Mouse (Mus musculus) liver, embryonic 14.5 days (tissue): Measurements from ENCODE around the gene Stxbp1. TPM values are rescaled to one million over a fixed set of nuclear protein-coding genes. Genes with fewer than 3 reads are reported as not detected.

Source experiments
- ATAC-seq: fragments of 200-750 bp; cut with Nextera tagmentation; 2 replicates; pipeline ENCODE4 v1.8.0; 2017; ENCODE audit warnings: moderate number of reproducible peaks, mild to moderate bottlenecking, moderate library complexity; ENCODE audit not compliant: insufficient read depth
- DNase-seq, 3 experiments: peaks; one replicate each; pipeline ENCODE4 v3.0.0-alpha.2; 2012 to 2013; ENCODE audit warnings: low read depth in 3 of 3, low spot score in 3 of 3
- H3K27ac ChIP-seq: fragments of 300-500 bp; sonication (generic); 2 replicates; pipeline ENCODE4 v1.5.1; 2014; ENCODE audit warnings: moderate library complexity, mild to moderate bottlenecking, control low read depth, inconsistent platforms
- H3K27me3 ChIP-seq: fragments of 300-500 bp; sonication (generic); 2 replicates; pipeline ENCODE4 v1.6.1; 2014; ENCODE audit warnings: mild to moderate bottlenecking, low read length, moderate library complexity; ENCODE audit not compliant: control insufficient read depth, insufficient read depth
- H3K36me3 ChIP-seq: fragments of 300-500 bp; sonication (generic); replicated peaks from 2 replicates; pipeline ENCODE4 v1.6.1; 2014; ENCODE audit warnings: low read depth; ENCODE audit not compliant: control insufficient read depth, insufficient read depth
- H3K4me1 ChIP-seq, 2 experiments: fragments of 200-500 bp in 1 of 2; fragments of 300-500 bp in 1 of 2; sonication (generic) in 1 of 2; replicated peaks; 2 replicates each; pipeline ENCODE4 v1.6.1; 2012 to 2014; ENCODE audit warnings: antibody characterized with exemption in 1 of 2, inconsistent platforms in 1 of 2, low read length in 1 of 2; ENCODE audit not compliant: control insufficient read depth in 2 of 2, insufficient read depth in 2 of 2
- H3K4me2 ChIP-seq: fragments of 300-500 bp; sonication (generic); 2 replicates; pipeline ENCODE4 v1.6.1; 2014; ENCODE audit warnings: low read depth, mild to moderate bottlenecking, control low read depth, moderate library complexity
- H3K4me3 ChIP-seq, 2 experiments: fragments of 200-500 bp in 1 of 2; fragments of 300-500 bp in 1 of 2; sonication (generic) in 1 of 2; 2 replicates each; pipeline ENCODE4 v1.5.1; 2012 to 2014; ENCODE audit warnings: low read depth in 2 of 2, low read length in 2 of 2, mild to moderate bottlenecking in 2 of 2, control low read depth in 1 of 2, inconsistent platforms in 1 of 2, moderate library complexity in 1 of 2; ENCODE audit not compliant: insufficient read depth in 1 of 2
- H3K9ac ChIP-seq: fragments of 300-500 bp; sonication (generic); replicated peaks from 2 replicates; pipeline ENCODE4 v1.6.1; 2014; ENCODE audit warnings: mild to moderate bottlenecking, control low read depth, moderate library complexity
- H3K9me3 ChIP-seq: fragments of 300-500 bp; sonication (generic); 2 replicates; pipeline ENCODE4 v1.6.1; 2016; ENCODE audit warnings: low read length, mixed read lengths; ENCODE audit not compliant: control insufficient read depth
- CTCF ChIP-seq: IDR thresholded peaks from 2 replicates; pipeline ENCODE4 v1.5.1; 2016; ENCODE audit warnings: antibody characterized with exemption, low read depth, control low read depth
- EP300 ChIP-seq: IDR thresholded peaks from 2 replicates; pipeline ENCODE4 v1.6.1; 2016; ENCODE audit warnings: antibody characterized with exemption, low read depth
- WGBS: fragments of 180-500 bp; shearing (Covaris S2); extraction: QIAGEN DNeasy Blood & Tissue Kit; methylation state at CpG from one replicate; pipeline ENCODE4 v1.1.7; 2014; ENCODE audit not compliant: insufficient replicate concordance; 5-methylcytosine and 5-hydroxymethylcytosine counted together
- polyA plus RNA-seq, 2 experiments: library from polyadenylated mRNA; depleted of rRNA in 1 of 2; stranded (reverse) in 1 of 2; unstranded in 1 of 2; fragments of >200 nt; fragmentation: Nextera tagmentation in 1 of 2; extraction: Ambion mirVana in 1 of 2; gene quantifications; 2 replicates each; pipeline versions ENCODE4 v1.2.1 to v1.2.3; 2012 to 2014

Stxbp1 gene
- polyA plus RNA-seq, 2 experiments, result 2.1 to 2.6 TPM

DNA sequence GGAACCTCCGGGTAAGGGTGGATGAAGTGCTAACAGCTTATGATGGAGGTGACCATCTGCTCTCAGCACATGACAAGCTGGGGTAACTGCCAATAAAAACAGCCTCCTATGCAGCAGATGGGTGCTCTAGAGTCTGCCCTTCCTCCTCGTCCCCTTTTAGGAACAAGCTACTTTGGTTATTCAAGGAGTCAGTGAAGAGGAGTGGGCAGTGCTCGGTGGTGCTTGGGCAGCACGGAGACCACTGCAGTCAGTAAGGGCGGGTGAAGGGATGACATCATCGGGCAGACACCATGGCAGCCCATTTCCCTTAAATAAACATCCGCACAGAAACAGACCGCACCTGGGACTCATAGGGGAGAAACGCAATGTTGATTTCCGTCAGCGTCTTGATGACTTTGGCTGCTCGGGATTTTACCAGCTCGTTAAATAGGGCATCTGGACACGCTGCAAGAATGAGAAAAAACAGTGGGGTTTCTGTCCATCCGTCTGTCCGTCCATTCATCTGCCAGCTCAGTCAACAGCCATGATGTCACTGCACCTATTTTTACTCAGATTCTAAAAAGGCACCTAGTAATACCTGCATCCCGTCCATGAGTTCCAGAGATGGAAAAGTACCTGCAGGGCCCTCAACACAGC, 30.0 kb downstream of the Stxbp1 start:
- H3K36me3 ChIP-seq, result no peaks in the 10 kb centered on the region
- H3K27me3 ChIP-seq, result no peaks in the 10 kb centered on the region
- H3K9me3 ChIP-seq, result no peaks in the 10 kb centered on the region
- ATAC-seq (no peak), DNase-seq (no peak)
- no peak overlapping the region for H3K9ac ChIP-seq
- H3K4me3 ChIP-seq, result no peak overlapping the region
- 66% methylated on average over 17 of the region's 17 CpGs for WGBS
- H3K4me1 ChIP-seq, result no peaks in the 10 kb centered on the region
- H3K27ac ChIP-seq, result no peak overlapping the region
- no peak for TF ChIP-seq CTCF
- no peak overlapping the region for H3K4me2 ChIP-seq

DNA sequence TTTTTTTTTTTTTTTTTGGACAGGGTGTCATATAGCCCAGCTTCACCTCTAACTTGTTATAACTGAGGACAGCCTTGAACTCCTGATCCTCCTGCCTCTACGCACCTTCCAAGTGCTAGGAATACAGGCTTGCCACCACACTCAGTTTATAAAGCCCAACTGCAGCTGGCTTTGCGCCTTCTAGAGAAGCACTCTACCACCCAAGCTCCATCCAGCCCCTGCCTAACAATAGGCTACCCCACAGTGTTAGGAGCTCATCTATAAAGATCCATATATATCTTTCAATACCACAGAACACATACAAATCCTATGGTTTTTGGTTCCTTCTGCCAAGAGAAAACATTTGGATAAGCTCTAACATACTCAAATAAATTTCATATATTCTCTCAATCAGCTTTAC, 30.5 kb downstream of the Stxbp1 start:
- peaks cover 0 to 1% of the 10 kb centered on the region in 2 experiments; a peak in 1 of 4 replicates for H3K4me1 ChIP-seq
- H3K27me3 ChIP-seq, result no peaks in the 10 kb centered on the region
- H3K4me3 ChIP-seq, result no peak overlapping the region
- DNase-seq, result no peak
- 75% methylated on average over 2 of the region's 2 CpGs for WGBS
- no peak overlapping the region for H3K9ac ChIP-seq
- no peak overlapping the region for H3K27ac ChIP-seq
- no peaks in the 10 kb centered on the region for H3K36me3 ChIP-seq
- ATAC-seq, result no peak
- TF ChIP-seq EP300 (no peak), CTCF (no peak)
- no peaks in the 10 kb centered on the region for H3K9me3 ChIP-seq
- no peak overlapping the region for H3K4me2 ChIP-seq

DNA sequence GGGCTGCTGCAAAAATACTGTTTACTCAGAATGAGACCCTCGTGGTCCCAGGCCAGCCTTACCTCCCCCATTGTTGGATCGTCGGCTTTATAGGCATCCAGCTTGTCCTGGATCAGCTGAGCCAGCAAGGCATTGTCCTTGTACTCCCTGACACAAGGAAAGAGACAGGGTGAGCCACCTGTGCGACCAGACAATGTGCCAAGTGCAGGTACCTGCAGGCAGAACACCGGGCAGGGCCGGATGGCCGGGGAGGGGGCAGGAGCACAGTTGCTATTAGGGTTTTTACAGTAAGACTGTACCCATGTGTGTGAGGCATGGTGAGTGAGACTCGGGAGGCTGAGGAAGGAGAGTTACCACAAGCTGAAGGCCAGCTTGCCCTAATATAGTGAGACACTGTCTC, 35.1 kb downstream of the Stxbp1 start:
- Histone ChIP-seq H3K4me2 (no peak overlapping the region), H3K4me3 (no peak overlapping the region), H3K9me3 (no peaks in the 10 kb centered on the region), H3K27ac (no peak overlapping the region), H3K9ac (no peak overlapping the region), H3K36me3 (no peaks in the 10 kb centered on the region), H3K27me3 (no peaks in the 10 kb centered on the region), H3K4me1 (peaks cover 0 to 2% of the 10 kb centered on the region in 2 experiments; a peak in 1 of 4 replicates)
- no peak for DNase-seq
- TF ChIP-seq EP300 (no peak), CTCF (no peak)
- 72% methylated on average over 8 of the region's 8 CpGs for WGBS
- ATAC-seq, result no peak

DNA sequence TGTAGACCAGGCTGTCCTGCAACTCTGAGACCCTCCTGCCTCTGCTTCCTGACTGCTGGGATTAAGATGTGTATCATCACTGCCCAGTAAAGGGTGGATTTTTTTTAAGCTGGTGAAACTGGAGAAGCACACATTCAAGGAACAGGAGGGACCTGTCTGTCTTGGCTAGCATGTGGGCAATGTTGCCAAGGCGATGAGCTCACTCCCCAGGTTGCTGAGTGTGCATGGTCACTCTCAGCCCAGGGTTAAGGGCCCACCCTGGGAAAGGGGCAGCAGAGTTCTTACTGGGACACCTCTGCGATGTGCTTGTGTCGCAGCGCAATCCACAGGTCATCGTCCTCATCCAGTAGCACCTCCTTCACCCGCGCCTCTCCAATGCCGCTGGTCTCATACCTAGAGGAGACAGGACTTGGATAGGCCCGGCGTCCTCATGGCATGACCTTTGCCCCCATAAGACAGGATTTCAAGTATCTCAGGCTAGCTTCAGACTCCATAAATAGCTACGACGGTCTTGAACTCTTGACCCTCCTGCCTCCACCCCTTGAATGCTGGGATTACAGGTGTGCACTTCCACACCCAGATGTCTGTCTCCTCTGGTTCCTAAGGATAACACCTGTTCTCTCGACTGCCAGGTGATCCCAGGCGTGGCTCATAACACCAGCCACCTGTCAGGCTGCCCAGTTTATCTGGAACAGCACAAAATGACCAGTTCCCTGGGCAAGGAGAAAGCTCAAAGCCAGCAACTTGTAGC, 38.1 kb downstream of the Stxbp1 start:
- no peak for ATAC-seq
- no peak for DNase-seq
- 81% methylated on average over 14 of the region's 14 CpGs for WGBS
- Histone ChIP-seq H3K4me3 (no peak overlapping the region), H3K9me3 (no peaks in the 10 kb centered on the region), H3K27me3 (no peaks in the 10 kb centered on the region), H3K9ac (no peak overlapping the region), H3K27ac (no peak overlapping the region), H3K36me3 (no peaks in the 10 kb centered on the region), H3K4me2 (no peak overlapping the region), H3K4me1 (peaks cover 0 to 2% of the 10 kb centered on the region in 2 experiments; a peak in 1 of 4 replicates)
- no peak for TF ChIP-seq CTCF
- TF ChIP-seq EP300, result no peak

DNA sequence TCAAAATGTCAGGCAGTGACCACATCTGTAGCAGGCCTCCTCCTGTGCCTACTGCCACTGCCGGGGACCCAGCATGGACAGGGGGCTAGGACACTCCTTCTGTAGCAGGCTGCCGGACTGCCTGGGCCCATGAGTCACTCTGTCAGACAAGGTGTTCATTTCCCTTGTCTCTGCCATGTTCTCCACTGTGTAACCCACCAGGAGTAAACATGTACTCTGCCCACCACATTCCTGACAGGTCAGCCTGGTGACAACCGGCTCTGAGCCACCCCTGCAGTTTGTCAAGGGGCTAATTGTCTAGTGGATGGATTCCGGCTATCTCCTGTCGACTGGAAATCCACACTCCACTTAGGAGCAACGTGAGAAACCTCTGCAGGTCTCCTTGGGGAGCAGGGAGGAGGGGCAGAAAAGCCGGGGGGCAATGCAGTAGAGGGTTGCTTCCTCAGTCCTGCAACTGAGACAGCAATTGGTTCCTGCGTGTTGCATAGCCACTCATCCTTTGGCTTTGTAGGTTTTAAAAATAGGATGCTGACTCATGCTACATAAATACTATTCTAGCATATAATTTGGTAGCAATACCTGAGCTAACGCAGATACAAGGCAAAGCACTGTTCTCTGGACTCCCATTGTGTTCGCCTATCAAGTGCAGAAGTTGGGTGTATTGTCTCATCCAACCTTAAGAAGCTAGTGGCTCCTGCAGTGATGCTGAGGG, 48.6 kb downstream of the Stxbp1 start:
- DNase-seq (no peak), ATAC-seq (no peak)
- no peaks in the 10 kb centered on the region for H3K9me3 ChIP-seq
- H3K4me1 ChIP-seq, result no peaks in the 10 kb centered on the region
- no peak overlapping the region for H3K9ac ChIP-seq
- no peaks in the 10 kb centered on the region for H3K36me3 ChIP-seq
- WGBS, result 48% methylated on average over 10 of the region's 10 CpGs
- TF ChIP-seq CTCF (no peak), EP300 (no peak)
- H3K27me3 ChIP-seq, result no peaks in the 10 kb centered on the region
- no peak overlapping the region for H3K4me3 ChIP-seq
- no peak overlapping the region for H3K4me2 ChIP-seq
- no peak overlapping the region for H3K27ac ChIP-seq
